Mouse (Mus musculus): ENCODE measurements around the gene Gimap4.

DNA sequence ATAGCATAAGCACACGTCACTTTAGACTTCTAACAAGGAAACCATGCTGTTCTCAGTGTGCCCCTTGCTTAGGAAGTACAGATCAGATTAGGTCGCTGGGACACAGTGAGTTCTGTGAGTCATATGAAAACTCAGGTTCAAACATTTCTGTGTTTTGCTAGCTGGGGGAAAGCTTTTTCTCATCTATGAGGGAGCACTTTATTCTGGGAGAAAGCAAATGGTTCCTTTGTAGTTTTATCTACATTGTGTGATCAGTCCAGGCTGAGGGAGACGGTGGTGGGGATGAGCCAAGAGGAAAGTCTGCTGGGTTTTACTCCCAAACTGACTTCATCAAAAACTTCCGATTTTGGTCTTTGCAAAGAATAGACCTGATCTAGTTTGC lies 38.0 kb upstream of the Gimap4 start:
- TF ChIP-seq GATA1 (IDR thresholded peaks at IDR 0.05; ENCODE audit: low read length) = no peak
- no peak for TF ChIP-seq TAL1 (IDR thresholded peaks at IDR 0.05; ENCODE audit: low read length)

Data from erythroblast, embryonic 14.5 days (primary cell).